Mouse (Mus musculus): ENCODE data around the gene St6galnac3. TPM values are rescaled to one million over a fixed set of nuclear protein-coding genes. Genes with fewer than 3 reads are reported as not detected.
A peak's percentile ranks its signal among the peaks of the same experiment; 100 is the strongest.
"Not testable (repeated sequence)": the region's sequence is repeated elsewhere in the genome, so short reads cannot be mapped to it uniquely, and the experiment has no call there.

The St6galnac3 gene
- polyA plus RNA-seq, 1 experiment from 2014 or later: 41.4 TPM

DNA sequence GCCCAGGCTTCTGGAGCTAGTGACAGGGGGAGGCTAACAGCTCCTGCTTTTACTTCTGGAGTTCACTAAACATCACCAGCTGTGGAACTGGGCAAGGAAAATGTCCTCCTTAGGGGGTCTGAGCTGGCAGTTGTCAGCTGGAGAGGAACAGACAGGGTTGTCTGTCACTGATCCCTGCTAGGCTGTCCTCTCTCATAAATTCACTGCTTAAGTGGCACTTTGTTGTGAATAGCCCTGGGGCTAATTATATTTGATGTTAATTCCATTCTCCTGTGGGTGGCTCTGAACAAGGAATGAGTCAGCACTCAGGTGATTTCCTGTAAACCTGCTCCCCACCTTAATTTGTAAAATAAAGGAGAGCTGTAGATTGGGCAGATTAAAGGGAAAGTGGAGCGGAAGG lies 333.5 kb downstream of the St6galnac3 start:
- H3K4me2 ChIP-seq (ENCODE audit: low read depth); ATAC-seq (ENCODE audit: insufficient read depth, low FRiP score, low TSS enrichment); H3K9me3 ChIP-seq (ENCODE audit: control insufficient read depth, low read length); H3K36me3 ChIP-seq (ENCODE audit: control insufficient read depth, insufficient read depth, low read length); H3K4me1 ChIP-seq (ENCODE audit: control insufficient read depth, insufficient read depth, low read length); H3K9ac ChIP-seq (ENCODE audit: low read length); H3K4me3 ChIP-seq (ENCODE audit: low read depth, low read length); H3K27me3 ChIP-seq (ENCODE audit: control insufficient read depth, insufficient read depth, low read length); H3K27ac ChIP-seq (ENCODE audit: low read depth, low read length): not testable (repeated sequence)
- 32% methylated on average over 1 of the region's 1 CpGs for WGBS
- DNase-seq (ENCODE audit: low spot score): peak; percentile 31

GRCm38 (mm10) chr3:153384651-153385050 lies 340.3 kb downstream of the St6galnac3 start:
- not testable (repeated sequence) for H3K9ac ChIP-seq (ENCODE audit: low read length); DNase-seq (ENCODE audit: low spot score); H3K4me3 ChIP-seq (ENCODE audit: low read depth, low read length); ATAC-seq (ENCODE audit: insufficient read depth, low FRiP score, low TSS enrichment); H3K4me2 ChIP-seq (ENCODE audit: low read depth); H3K4me1 ChIP-seq (ENCODE audit: control insufficient read depth, insufficient read depth, low read length); H3K27ac ChIP-seq (ENCODE audit: low read depth, low read length); H3K9me3 ChIP-seq (ENCODE audit: control insufficient read depth, low read length); H3K27me3 ChIP-seq (ENCODE audit: control insufficient read depth, insufficient read depth, low read length); H3K36me3 ChIP-seq (ENCODE audit: control insufficient read depth, insufficient read depth, low read length)
- 78% methylated on average over 5 of the region's 5 CpGs for WGBS

- Histone ChIP-seq H3K36me3 (ENCODE audit: control insufficient read depth, insufficient read depth, low read length) (no peaks in the 10 kb centered on the region), H3K4me1 (ENCODE audit: control insufficient read depth, insufficient read depth, low read length) (no peaks in the 10 kb centered on the region)
Measured at GRCm38 (mm10) chr3:153383656-153384055, 341.3 kb downstream of the St6galnac3 start.

GRCm38 (mm10) chr3:153365057-153365755 lies 359.8 kb downstream of the St6galnac3 start:
- H3K9me3 ChIP-seq (ENCODE audit: control insufficient read depth, low read length): no peaks in the 10 kb centered on the region
- 79% methylated on average over 10 of the region's 10 CpGs for WGBS
- H3K27me3 ChIP-seq (ENCODE audit: control insufficient read depth, insufficient read depth, low read length): no peaks in the 10 kb centered on the region
- no peak overlapping the region for H3K4me3 ChIP-seq (ENCODE audit: low read depth, low read length)
- no peak for DNase-seq (ENCODE audit: low spot score)
- H3K36me3 ChIP-seq (ENCODE audit: control insufficient read depth, insufficient read depth, low read length): no peaks in the 10 kb centered on the region
- no peak overlapping the region for H3K4me2 ChIP-seq (ENCODE audit: low read depth)
- ATAC-seq (ENCODE audit: insufficient read depth, low FRiP score, low TSS enrichment): no peak
- H3K27ac ChIP-seq (ENCODE audit: low read depth, low read length): no peak overlapping the region
- no peak overlapping the region for H3K9ac ChIP-seq (ENCODE audit: low read length)
- no peaks in the 10 kb centered on the region for H3K4me1 ChIP-seq (ENCODE audit: control insufficient read depth, insufficient read depth, low read length)

More at GRCm38 (mm10) chr3:153383656-153384055, 341.3 kb downstream of the St6galnac3 start:
- Histone ChIP-seq H3K27me3 (ENCODE audit: control insufficient read depth, insufficient read depth, low read length) (no peaks in the 10 kb centered on the region), H3K4me3 (ENCODE audit: low read depth, low read length) (no peak overlapping the region), H3K4me2 (ENCODE audit: low read depth) (no peak overlapping the region), H3K27ac (ENCODE audit: low read depth, low read length) (no peak overlapping the region), H3K9ac (ENCODE audit: low read length) (no peak overlapping the region), H3K9me3 (ENCODE audit: control insufficient read depth, low read length) (no peaks in the 10 kb centered on the region)
- WGBS: 98% methylated on average over 2 of the region's 2 CpGs
- DNase-seq (ENCODE audit: low spot score) (no peak), ATAC-seq (ENCODE audit: insufficient read depth, low FRiP score, low TSS enrichment) (no peak)

DNA sequence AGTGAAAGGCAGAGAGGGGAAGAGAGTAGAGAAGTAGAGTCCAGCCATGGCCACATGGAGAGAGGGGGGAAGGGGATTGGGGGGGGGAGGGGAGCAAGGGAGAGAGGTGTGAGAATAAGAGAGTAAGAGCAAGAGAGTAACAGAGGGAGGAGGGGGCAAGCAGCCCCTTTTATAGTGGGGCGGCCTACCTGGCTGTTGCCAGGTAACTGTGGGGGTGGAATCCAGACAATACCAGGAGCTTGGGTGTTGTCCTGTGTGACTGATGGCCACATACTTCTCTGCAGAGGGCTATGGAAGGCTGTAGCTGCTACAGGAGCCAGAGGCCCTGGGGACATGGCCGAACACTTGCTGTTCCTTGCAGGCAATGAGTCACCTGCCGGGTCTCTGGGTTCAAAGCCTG lies 360.6 kb downstream of the St6galnac3 start:
- no peaks in the 10 kb centered on the region for H3K4me1 ChIP-seq (ENCODE audit: control insufficient read depth, insufficient read depth, low read length)
- DNase-seq (ENCODE audit: low spot score): no peak
- no peak overlapping the region for H3K4me3 ChIP-seq (ENCODE audit: low read depth, low read length)
- no peak overlapping the region for H3K27ac ChIP-seq (ENCODE audit: low read depth, low read length)
- WGBS: 88% methylated on average over 3 of the region's 3 CpGs
- no peaks in the 10 kb centered on the region for H3K36me3 ChIP-seq (ENCODE audit: control insufficient read depth, insufficient read depth, low read length)
- ATAC-seq (ENCODE audit: insufficient read depth, low FRiP score, low TSS enrichment): no peak
- H3K9me3 ChIP-seq (ENCODE audit: control insufficient read depth, low read length): no peaks in the 10 kb centered on the region
- H3K4me2 ChIP-seq (ENCODE audit: low read depth): no peak overlapping the region
- no peak overlapping the region for H3K9ac ChIP-seq (ENCODE audit: low read length)
- no peaks in the 10 kb centered on the region for H3K27me3 ChIP-seq (ENCODE audit: control insufficient read depth, insufficient read depth, low read length)

DNA sequence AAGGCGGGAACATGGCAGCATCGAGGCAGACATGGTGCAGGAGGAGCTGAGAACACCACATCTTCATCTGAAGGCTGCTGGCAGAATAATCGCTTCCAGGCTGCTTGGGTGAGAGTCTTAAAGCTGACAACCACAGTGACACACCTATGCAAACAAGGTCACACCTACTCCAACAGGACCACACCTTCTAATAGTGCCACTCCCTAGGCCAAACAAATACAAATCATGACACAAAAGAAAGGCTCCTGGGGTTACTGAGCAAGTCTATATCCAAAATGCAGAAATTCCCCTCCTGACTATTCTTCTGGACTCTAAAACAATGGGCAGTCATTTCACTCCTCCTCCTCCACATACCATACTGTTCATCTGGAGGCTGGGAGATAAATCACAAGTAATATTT lies 365.0 kb downstream of the St6galnac3 start:
- H3K27me3 ChIP-seq (ENCODE audit: control insufficient read depth, insufficient read depth, low read length): no peaks in the 10 kb centered on the region
- no peak for DNase-seq (ENCODE audit: low spot score)
- no peak for ATAC-seq (ENCODE audit: insufficient read depth, low FRiP score, low TSS enrichment)
- no peak overlapping the region for H3K27ac ChIP-seq (ENCODE audit: low read depth, low read length)
- no peak overlapping the region for H3K4me3 ChIP-seq (ENCODE audit: low read depth, low read length)
- WGBS: 93% methylated on average over 3 of the region's 3 CpGs
- H3K36me3 ChIP-seq (ENCODE audit: control insufficient read depth, insufficient read depth, low read length): no peaks in the 10 kb centered on the region
- H3K9me3 ChIP-seq (ENCODE audit: control insufficient read depth, low read length): no peaks in the 10 kb centered on the region
- no peaks in the 10 kb centered on the region for H3K4me1 ChIP-seq (ENCODE audit: control insufficient read depth, insufficient read depth, low read length)
- H3K9ac ChIP-seq (ENCODE audit: low read length): no peak overlapping the region
- H3K4me2 ChIP-seq (ENCODE audit: low read depth): no peak overlapping the region

DNA sequence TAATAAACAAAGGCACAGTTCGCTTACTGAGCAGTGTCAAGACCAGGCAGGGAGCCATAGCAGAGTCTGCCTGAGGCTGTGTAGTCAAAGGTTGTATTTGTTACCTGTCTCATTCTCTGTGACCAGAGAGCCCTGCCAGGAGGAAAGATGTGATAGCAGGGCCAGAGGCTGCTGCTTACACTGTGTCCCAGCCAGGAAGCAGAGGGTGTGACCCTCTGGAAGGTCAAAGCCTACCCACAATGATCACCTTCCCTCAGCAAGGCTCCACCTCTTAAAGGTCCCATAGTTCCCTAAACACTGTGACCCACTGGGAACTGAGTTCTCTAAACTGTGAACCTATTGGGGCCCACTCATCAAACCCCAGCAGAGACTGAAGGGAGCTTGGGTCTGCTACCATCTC lies 368.9 kb downstream of the St6galnac3 start:
- no peak for ATAC-seq (ENCODE audit: insufficient read depth, low FRiP score, low TSS enrichment)
- WGBS: 47% methylated on average over 1 of the region's 1 CpGs
- no peak overlapping the region for H3K4me3 ChIP-seq (ENCODE audit: low read depth, low read length)
- H3K27me3 ChIP-seq (ENCODE audit: control insufficient read depth, insufficient read depth, low read length): no peaks in the 10 kb centered on the region
- H3K4me1 ChIP-seq (ENCODE audit: control insufficient read depth, insufficient read depth, low read length): no peaks in the 10 kb centered on the region; the same call in 1 of the 2 replicates
- H3K9me3 ChIP-seq (ENCODE audit: control insufficient read depth, low read length): no peaks in the 10 kb centered on the region
- DNase-seq (ENCODE audit: low spot score): no peak
- no peaks in the 10 kb centered on the region for H3K36me3 ChIP-seq (ENCODE audit: control insufficient read depth, insufficient read depth, low read length)
- H3K27ac ChIP-seq (ENCODE audit: low read depth, low read length): no peak overlapping the region
- H3K9ac ChIP-seq (ENCODE audit: low read length): no peak overlapping the region
- no peak overlapping the region for H3K4me2 ChIP-seq (ENCODE audit: low read depth)

DNA sequence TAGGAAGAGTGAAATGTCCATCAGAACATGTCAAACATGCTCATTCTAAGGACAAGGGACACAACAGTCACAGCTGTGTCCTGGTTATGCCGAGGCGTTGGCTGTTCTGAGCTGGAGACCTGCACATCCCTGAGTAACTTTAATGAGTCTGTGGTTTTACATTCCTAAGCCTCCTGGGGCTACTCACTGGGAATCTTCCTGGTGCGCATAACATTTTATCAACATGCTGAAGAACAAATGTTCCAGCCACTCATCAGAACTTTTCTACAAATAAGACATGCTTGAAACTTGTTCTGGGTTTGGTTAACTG lies 370.0 kb downstream of the St6galnac3 start:
- H3K4me3 ChIP-seq (ENCODE audit: low read depth, low read length): no peak overlapping the region
- H3K36me3 ChIP-seq (ENCODE audit: control insufficient read depth, insufficient read depth, low read length): no peaks in the 10 kb centered on the region
- no peaks in the 10 kb centered on the region; the same call in 1 of the 2 replicates for H3K4me1 ChIP-seq (ENCODE audit: control insufficient read depth, insufficient read depth, low read length)
- no peak overlapping the region for H3K4me2 ChIP-seq (ENCODE audit: low read depth)
- 81% methylated on average over 3 of the region's 3 CpGs for WGBS
- H3K27me3 ChIP-seq (ENCODE audit: control insufficient read depth, insufficient read depth, low read length): no peaks in the 10 kb centered on the region
- DNase-seq (ENCODE audit: low spot score) (no peak), ATAC-seq (ENCODE audit: insufficient read depth, low FRiP score, low TSS enrichment) (no peak)
- no peak overlapping the region for H3K9ac ChIP-seq (ENCODE audit: low read length)
- no peak overlapping the region for H3K27ac ChIP-seq (ENCODE audit: low read depth, low read length)
- no peaks in the 10 kb centered on the region for H3K9me3 ChIP-seq (ENCODE audit: control insufficient read depth, low read length)

DNA sequence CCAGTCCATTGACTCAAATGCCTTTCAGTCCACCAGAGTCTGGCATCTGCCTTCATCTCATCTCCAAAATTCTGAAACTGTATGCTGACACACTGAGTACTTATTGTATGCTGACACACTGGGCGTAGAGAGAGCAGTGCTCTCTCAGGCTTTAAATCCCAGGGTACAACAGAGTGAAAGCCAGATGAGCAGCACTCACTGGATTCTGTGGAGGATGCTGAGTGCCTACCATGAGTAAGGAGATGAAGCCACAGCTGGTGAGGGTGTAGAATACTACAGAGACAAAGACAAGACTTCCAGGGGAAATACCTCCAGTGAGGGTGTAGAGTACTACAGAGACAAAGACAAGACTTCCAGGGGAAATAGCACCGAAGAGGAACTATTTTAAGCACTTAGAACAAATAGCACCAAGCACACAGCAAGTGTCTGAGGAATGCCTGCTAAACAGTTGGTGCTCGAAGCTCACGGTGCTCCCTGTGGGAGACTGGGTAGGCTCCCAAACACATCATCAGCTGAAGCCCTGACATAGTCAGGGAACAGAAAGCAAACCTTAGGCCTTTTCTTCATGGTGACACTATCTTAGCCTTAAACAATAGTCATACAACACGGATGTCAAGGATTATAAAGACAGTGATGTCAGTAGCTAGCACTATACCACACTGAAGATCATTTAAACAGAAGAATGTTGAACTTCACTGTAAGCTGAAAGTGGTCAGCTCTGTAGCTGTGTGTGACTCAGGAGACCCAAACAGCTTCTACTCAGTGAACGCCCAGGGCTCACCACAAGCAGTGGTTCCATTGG lies 370.6 kb downstream of the St6galnac3 start:
- 90% methylated on average over 6 of the region's 6 CpGs for WGBS
- no peak for ATAC-seq (ENCODE audit: insufficient read depth, low FRiP score, low TSS enrichment)

More for the DNA sequence above, 370.6 kb downstream of the St6galnac3 start:
- Histone ChIP-seq H3K27ac (ENCODE audit: low read depth, low read length) (no peak overlapping the region), H3K27me3 (ENCODE audit: control insufficient read depth, insufficient read depth, low read length) (no peaks in the 10 kb centered on the region), H3K9me3 (ENCODE audit: control insufficient read depth, low read length) (no peaks in the 10 kb centered on the region), H3K4me2 (ENCODE audit: low read depth) (no peak overlapping the region), H3K36me3 (ENCODE audit: control insufficient read depth, insufficient read depth, low read length) (no peaks in the 10 kb centered on the region), H3K4me1 (ENCODE audit: control insufficient read depth, insufficient read depth, low read length) (no peaks in the 10 kb centered on the region; the same call in 1 of the 2 replicates), H3K9ac (ENCODE audit: low read length) (no peak overlapping the region), H3K4me3 (ENCODE audit: low read depth, low read length) (no peak overlapping the region)
- DNase-seq (ENCODE audit: low spot score): no peak
